Mouse (Mus musculus): ENCODE measurements around the gene Tnfrsf1b. TPM values are rescaled to one million over a fixed set of nuclear protein-coding genes. Genes with fewer than 3 reads are reported as not detected.

The Tnfrsf1b gene
- polyA plus RNA-seq, 1 experiment = 1.7 TPM

DNA sequence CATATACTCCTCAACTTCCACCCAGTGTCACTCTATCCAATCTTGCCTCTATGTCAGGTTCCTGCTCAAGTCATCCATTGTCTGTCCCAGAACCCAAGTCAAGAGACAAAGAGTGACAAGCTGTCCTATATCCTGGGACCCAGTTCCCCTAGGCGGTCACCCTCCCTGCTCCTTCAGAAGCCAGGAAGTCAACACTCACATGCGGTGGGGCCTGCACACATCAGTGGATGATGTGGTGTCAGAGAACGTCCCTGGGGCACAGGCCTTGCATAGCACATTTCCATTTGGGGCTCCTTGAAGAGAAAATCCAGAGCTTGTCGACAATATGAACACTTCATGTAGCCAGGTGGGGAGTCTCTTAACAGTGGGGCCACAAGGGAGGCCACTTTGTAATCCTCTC, 22.1 kb downstream of the Tnfrsf1b start:
- no peak for DNase-seq
- no peak overlapping the region for H3K4me3 ChIP-seq (replicated peaks; ENCODE audit: insufficient read depth, low read depth, low read length)
- 85% methylated on average over 4 of the region's 4 CpGs for WGBS
- TF ChIP-seq CTCF (IDR thresholded peaks at IDR 0.05; ENCODE audit: borderline replicate concordance, insufficient read depth, low read depth, low read length) (no peak), POLR2A (IDR thresholded peaks at IDR 0.05; ENCODE audit: borderline replicate concordance, insufficient read depth, low read length) (no peak)
- no peaks in the 10 kb centered on the region for H3K27me3 ChIP-seq (ENCODE audit: control insufficient read depth, insufficient read depth, low read length)
- H3K4me1 ChIP-seq (ENCODE audit: control insufficient read depth, insufficient read depth, low read length) = no peaks in the 10 kb centered on the region
- no peak overlapping the region for H3K27ac ChIP-seq (ENCODE audit: insufficient read depth, low read length)

DNA sequence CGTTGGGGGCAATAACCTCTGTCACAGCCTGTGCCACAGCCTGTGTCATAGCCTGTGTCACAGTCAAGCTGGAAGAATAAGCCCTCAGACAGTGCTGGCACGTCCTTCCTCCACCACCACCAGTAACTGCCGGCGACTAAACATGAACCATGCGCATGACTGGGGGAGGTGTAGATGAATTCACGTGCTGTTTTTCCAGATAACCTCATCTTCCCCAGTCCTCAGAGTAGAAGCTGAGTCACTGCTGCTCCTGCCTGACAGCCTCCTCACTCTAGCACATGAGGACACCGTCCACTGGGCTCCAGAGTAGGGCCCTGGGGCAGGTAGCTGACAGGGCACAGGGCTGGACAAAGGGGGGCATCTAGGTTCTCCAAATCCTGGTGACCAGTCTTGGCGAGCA, 24.6 kb downstream of the Tnfrsf1b start:
- no peak overlapping the region for H3K27ac ChIP-seq (ENCODE audit: insufficient read depth, low read length)
- 85% methylated on average over 8 of the region's 8 CpGs for WGBS
- no peaks in the 10 kb centered on the region for H3K4me1 ChIP-seq (ENCODE audit: control insufficient read depth, insufficient read depth, low read length)
- no peak overlapping the region for H3K4me3 ChIP-seq (replicated peaks; ENCODE audit: insufficient read depth, low read depth, low read length)
- TF ChIP-seq POLR2A (IDR thresholded peaks at IDR 0.05; ENCODE audit: borderline replicate concordance, insufficient read depth, low read length) = no peak
- no peak for TF ChIP-seq CTCF (IDR thresholded peaks at IDR 0.05; ENCODE audit: borderline replicate concordance, insufficient read depth, low read depth, low read length)
- no peak for DNase-seq
- no peaks in the 10 kb centered on the region for H3K27me3 ChIP-seq (ENCODE audit: control insufficient read depth, insufficient read depth, low read length)

DNA sequence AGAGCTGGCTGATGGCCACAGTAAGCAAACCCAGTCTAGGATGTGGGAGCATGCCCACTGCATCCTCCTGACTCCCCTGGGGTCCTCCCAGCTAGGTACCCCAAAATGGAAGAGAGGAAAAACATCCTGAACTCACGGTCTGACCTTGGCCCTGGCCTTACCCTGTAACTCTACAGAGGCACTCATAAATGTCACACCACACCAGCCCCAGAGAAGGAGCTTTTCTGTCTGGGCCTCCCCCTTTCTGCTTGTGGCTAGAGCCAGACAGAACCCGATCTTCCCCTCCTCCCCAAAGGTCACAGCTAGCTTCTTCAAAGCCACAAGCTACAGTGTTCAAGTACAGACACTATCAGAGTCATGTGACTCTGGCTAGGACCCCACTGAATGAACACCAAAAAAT, 25.3 kb downstream of the Tnfrsf1b start:
- Histone ChIP-seq H3K4me1 (ENCODE audit: control insufficient read depth, insufficient read depth, low read length) (no peaks in the 10 kb centered on the region), H3K27me3 (ENCODE audit: control insufficient read depth, insufficient read depth, low read length) (no peaks in the 10 kb centered on the region), H3K4me3 (replicated peaks; ENCODE audit: insufficient read depth, low read depth, low read length) (no peak overlapping the region), H3K27ac (ENCODE audit: insufficient read depth, low read length) (no peak overlapping the region)
- WGBS = 70% methylated on average over 2 of the region's 2 CpGs
- no peak for DNase-seq
- TF ChIP-seq POLR2A (IDR thresholded peaks at IDR 0.05; ENCODE audit: borderline replicate concordance, insufficient read depth, low read length) (no peak), CTCF (IDR thresholded peaks at IDR 0.05; ENCODE audit: borderline replicate concordance, insufficient read depth, low read depth, low read length) (no peak)

DNA sequence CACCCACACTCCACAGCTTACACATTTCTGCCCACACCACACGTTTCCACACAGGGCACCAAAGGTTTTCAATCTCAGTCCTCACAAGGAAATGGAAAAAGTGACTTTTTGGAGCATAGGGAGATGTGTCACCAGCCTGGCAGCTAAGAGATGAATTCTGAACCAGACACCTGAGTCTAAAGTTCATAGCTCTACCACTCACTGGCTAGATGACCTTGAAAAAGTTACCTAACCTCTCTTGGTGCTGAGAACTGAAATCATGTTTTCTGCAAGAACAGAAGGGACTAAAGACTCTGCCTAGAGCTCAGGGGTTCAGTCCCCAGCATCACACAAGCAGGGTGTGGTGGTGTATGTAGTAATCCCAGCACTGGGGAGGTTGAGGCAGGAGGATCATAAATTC, 26.7 kb downstream of the Tnfrsf1b start:
- no peak overlapping the region for H3K4me3 ChIP-seq (replicated peaks; ENCODE audit: insufficient read depth, low read depth, low read length)
- no peaks in the 10 kb centered on the region for H3K27me3 ChIP-seq (ENCODE audit: control insufficient read depth, insufficient read depth, low read length)
- TF ChIP-seq CTCF (IDR thresholded peaks at IDR 0.05; ENCODE audit: borderline replicate concordance, insufficient read depth, low read depth, low read length) (no peak), POLR2A (IDR thresholded peaks at IDR 0.05; ENCODE audit: borderline replicate concordance, insufficient read depth, low read length) (no peak)
- no peak overlapping the region for H3K27ac ChIP-seq (ENCODE audit: insufficient read depth, low read length)
- no peak for DNase-seq
- WGBS = 67% methylated on average over 1 of the region's 1 CpGs
- no peaks in the 10 kb centered on the region for H3K4me1 ChIP-seq (ENCODE audit: control insufficient read depth, insufficient read depth, low read length)

DNA sequence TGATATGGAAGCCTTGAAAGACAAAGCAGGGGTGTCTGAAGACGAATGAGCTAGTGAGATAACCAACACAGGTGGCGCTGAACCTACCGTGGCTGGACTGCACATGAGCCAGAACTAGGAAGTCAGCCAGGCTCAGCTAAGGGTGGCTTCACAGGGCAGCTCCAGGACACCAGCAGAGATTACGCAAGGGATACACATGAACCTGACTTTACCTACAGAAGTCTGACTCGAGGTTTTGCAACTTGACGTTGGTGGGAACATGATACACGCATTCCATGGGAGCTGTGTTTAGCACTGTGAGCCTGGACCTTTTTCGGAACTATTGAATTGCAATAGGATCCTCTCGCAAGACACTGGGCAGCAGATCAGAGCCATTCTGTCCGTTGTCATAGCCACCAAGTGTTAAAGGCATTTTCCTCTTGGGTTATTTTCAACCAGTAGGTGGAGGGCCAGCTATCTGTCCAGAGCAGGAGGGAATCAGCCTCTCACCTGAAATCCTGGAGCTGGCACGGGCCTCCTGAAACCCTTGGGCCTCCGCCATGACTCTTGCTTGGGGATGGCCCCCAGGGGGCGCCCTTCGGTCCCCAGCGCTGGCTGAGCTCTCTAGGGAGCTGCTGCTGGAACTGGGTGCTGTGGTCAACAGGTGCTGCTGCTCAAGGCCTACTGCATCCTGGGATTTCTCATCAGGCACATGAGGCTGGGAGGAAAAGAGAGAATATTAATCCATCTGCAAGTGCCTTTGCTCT, 27.3 kb downstream of the Tnfrsf1b start:
- Histone ChIP-seq H3K4me1 (ENCODE audit: control insufficient read depth, insufficient read depth, low read length) (no peaks in the 10 kb centered on the region), H3K27me3 (ENCODE audit: control insufficient read depth, insufficient read depth, low read length) (no peaks in the 10 kb centered on the region), H3K27ac (ENCODE audit: insufficient read depth, low read length) (no peak overlapping the region), H3K4me3 (replicated peaks; ENCODE audit: insufficient read depth, low read depth, low read length) (no peak overlapping the region)
- TF ChIP-seq CTCF (IDR thresholded peaks at IDR 0.05; ENCODE audit: borderline replicate concordance, insufficient read depth, low read depth, low read length) (no peak), POLR2A (IDR thresholded peaks at IDR 0.05; ENCODE audit: borderline replicate concordance, insufficient read depth, low read length) (no peak)
- peak in 1 of 2 experiments; percentile 9 for DNase-seq
- WGBS = 52% methylated on average over 15 of the region's 15 CpGs

DNA sequence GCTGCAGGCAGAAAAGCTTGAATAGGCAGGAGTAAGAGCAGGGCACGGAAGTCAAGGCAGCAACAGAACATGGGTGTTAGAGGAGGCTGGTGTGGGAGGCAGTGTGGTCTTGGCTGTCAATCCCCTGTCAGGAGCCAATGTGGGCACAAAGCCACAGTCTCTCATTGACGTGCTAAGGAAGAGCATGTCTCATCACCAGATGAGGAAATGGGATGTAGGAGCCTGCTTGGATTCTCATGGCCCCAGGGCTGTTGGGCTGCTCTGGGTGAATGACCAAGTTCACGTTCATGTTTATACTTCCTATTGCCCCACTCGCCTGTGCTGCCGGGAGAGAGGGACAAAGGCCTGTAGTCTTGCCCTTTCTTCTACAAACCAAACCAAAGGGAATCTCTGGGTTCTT, 28.8 kb downstream of the Tnfrsf1b start:
- 50% methylated on average over 5 of the region's 5 CpGs for WGBS
- no peak overlapping the region for H3K27ac ChIP-seq (ENCODE audit: insufficient read depth, low read length)
- DNase-seq = no peak
- no peak for TF ChIP-seq POLR2A (IDR thresholded peaks at IDR 0.05; ENCODE audit: borderline replicate concordance, insufficient read depth, low read length)
- TF ChIP-seq CTCF (IDR thresholded peaks at IDR 0.05; ENCODE audit: borderline replicate concordance, insufficient read depth, low read depth, low read length) = no peak
- H3K4me1 ChIP-seq (ENCODE audit: control insufficient read depth, insufficient read depth, low read length) = no peaks in the 10 kb centered on the region
- H3K27me3 ChIP-seq (ENCODE audit: control insufficient read depth, insufficient read depth, low read length) = no peaks in the 10 kb centered on the region
- no peak overlapping the region for H3K4me3 ChIP-seq (replicated peaks; ENCODE audit: insufficient read depth, low read depth, low read length)

DNA sequence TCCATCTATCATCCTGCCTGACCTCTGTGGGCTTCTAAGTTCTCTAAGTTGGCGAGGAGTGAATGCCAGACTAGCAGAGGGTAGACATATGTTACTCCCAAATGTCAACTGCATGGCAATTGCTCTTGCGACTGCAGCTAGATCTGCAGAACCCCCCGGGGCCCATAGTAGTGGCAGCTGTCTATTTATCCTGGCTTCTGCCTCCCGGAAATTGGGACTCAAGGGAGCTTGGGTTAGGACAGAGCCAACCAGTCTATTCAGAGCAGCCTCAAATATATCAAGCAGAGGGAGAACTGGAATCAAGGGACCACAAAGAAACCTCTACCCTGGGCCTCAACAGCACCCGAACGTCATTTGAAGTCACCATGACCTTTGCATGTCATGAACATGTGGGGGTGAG, 29.6 kb downstream of the Tnfrsf1b start:
- DNase-seq = no peak
- Histone ChIP-seq H3K4me3 (replicated peaks; ENCODE audit: insufficient read depth, low read depth, low read length) (no peak overlapping the region), H3K27me3 (ENCODE audit: control insufficient read depth, insufficient read depth, low read length) (no peaks in the 10 kb centered on the region), H3K27ac (ENCODE audit: insufficient read depth, low read length) (no peak overlapping the region), H3K4me1 (ENCODE audit: control insufficient read depth, insufficient read depth, low read length) (no peaks in the 10 kb centered on the region)
- WGBS = 32% methylated on average over 6 of the region's 6 CpGs
- TF ChIP-seq CTCF (IDR thresholded peaks at IDR 0.05; ENCODE audit: borderline replicate concordance, insufficient read depth, low read depth, low read length) (no peak), POLR2A (IDR thresholded peaks at IDR 0.05; ENCODE audit: borderline replicate concordance, insufficient read depth, low read length) (no peak)

DNA sequence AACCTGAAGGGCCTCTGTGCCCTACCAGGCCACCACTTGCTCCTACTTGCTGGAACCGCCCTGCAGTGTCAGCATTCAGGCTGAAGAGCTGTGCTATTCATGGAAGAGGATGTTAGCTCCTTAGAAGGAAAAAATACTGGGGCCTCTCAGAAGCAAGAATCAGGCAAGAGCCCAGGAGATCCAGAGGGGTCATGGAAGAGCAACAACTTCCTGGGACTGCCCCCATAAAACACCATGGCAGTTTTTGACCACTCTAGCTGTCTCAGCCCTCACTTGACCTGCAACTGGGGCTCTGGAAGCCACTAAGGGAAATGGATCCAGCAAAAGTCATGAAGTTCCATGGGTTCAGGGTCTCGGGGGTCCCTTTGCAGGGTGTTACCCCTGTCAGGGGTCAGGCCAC, 31.3 kb downstream of the Tnfrsf1b start:
- DNase-seq = no peak
- Histone ChIP-seq H3K27ac (ENCODE audit: insufficient read depth, low read length) (no peak overlapping the region), H3K4me1 (ENCODE audit: control insufficient read depth, insufficient read depth, low read length) (no peaks in the 10 kb centered on the region), H3K27me3 (ENCODE audit: control insufficient read depth, insufficient read depth, low read length) (no peaks in the 10 kb centered on the region), H3K4me3 (replicated peaks; ENCODE audit: insufficient read depth, low read depth, low read length) (no peak overlapping the region)
- TF ChIP-seq POLR2A (IDR thresholded peaks at IDR 0.05; ENCODE audit: borderline replicate concordance, insufficient read depth, low read length) = no peak
- TF ChIP-seq CTCF (IDR thresholded peaks at IDR 0.05; ENCODE audit: borderline replicate concordance, insufficient read depth, low read depth, low read length) = no peak
- whole genome bisulfite sequencing = 84% methylated on average over 2 of the region's 2 CpGs

Measured in cerebellum, adult 2 months (tissue).